Mouse (Mus musculus) erythroblast, embryonic 14.5 days (primary cell): ENCODE measurements at regions not wholly inside any gene's neighbourhood (a gene's known extent, or its start where the extent isn't known, plus 50 kb on each side); places are given as distances from the start of the nearest gene placed in this dataset.

Experiments used
- H3K27me3 ChIP-seq: 2 replicates; pipeline ENCODE4 v1.6.1; 2012; ENCODE audit warnings: inconsistent platforms; ENCODE audit not compliant: control insufficient read depth
- H3K36me3 ChIP-seq: 2 replicates; pipeline ENCODE4 v1.6.1; 2012; ENCODE audit warnings: mild to moderate bottlenecking, inconsistent platforms; ENCODE audit not compliant: control insufficient read depth
- H3K4me1 ChIP-seq: 2 replicates; pipeline ENCODE4 v1.6.1; 2012; ENCODE audit warnings: inconsistent platforms; ENCODE audit not compliant: control insufficient read depth
- H3K4me3 ChIP-seq: replicated peaks from 2 replicates; pipeline ENCODE3; 2012; ENCODE audit warnings: moderate library complexity, mild to moderate bottlenecking, inconsistent platforms
- H3K9me3 ChIP-seq: 2 replicates; pipeline ENCODE4 v1.6.1; 2012; ENCODE audit warnings: low read length, inconsistent platforms, mixed read lengths; ENCODE audit not compliant: control insufficient read depth
- GATA1 ChIP-seq: IDR thresholded peaks from 2 replicates; pipeline ENCODE4 v1.6.1; 2012; ENCODE audit warnings: low read length, inconsistent platforms, mixed read lengths
- TAL1 ChIP-seq: IDR thresholded peaks from 3 replicates; pipeline ENCODE4 v1.6.1; 2012; ENCODE audit warnings: low read length, inconsistent platforms, mixed read lengths

DNA sequence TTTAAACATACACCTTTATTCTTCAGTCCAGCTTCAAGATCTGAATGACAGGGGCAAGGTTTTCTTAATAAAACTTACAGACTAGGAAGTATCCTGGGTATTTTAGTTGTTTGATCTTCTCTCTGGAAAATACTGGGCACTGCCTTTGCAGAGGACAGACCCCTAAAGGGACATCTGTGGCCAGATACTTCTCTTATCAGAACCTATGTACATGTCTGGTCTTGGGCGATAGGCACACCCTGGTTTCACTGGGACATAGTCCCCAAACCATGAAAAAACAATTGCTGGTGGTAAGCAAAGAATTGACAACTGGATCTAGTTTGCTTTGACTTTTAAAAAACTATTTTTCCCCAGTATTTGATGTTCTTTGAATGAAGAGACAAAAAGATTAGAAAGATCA, 189.5 kb upstream of the Veph1 start:
- TF ChIP-seq TAL1 = peak; percentile 88
- peak; percentile 96 for TF ChIP-seq GATA1

GRCm38 (mm10) chr3:66480718-66481117, 184.1 kb upstream of the Veph1 start:
- Histone ChIP-seq H3K4me3 (no peak overlapping the region), H3K27me3 (peaks cover 44% of the 10 kb centered on the region), H3K4me1 (peaks cover 31% of the 10 kb centered on the region), H3K9me3 (no peaks in the 10 kb centered on the region), H3K36me3 (no peaks in the 10 kb centered on the region; the same call in 1 of the 2 replicates)
- TF ChIP-seq GATA1 (no peak), TAL1 (no peak)

More for the DNA sequence above, 189.5 kb upstream of the Veph1 start:
- H3K4me1 ChIP-seq = peaks cover 76% of the 10 kb centered on the region
- H3K36me3 ChIP-seq = no peaks in the 10 kb centered on the region; the same call in 1 of the 2 replicates
- H3K4me3 ChIP-seq = peak overlapping the region; percentile 38
- H3K9me3 ChIP-seq = no peaks in the 10 kb centered on the region
- peaks cover 3% of the 10 kb centered on the region for H3K27me3 ChIP-seq

- peaks cover 57% of the 10 kb centered on the region for H3K27me3 ChIP-seq
- H3K4me1 ChIP-seq = peaks cover 16% of the 10 kb centered on the region
- H3K4me3 ChIP-seq = no peak overlapping the region
- H3K9me3 ChIP-seq = no peaks in the 10 kb centered on the region
- TF ChIP-seq GATA1 = no peak
- no peaks in the 10 kb centered on the region for H3K36me3 ChIP-seq
Measured at GRCm38 (mm10) chr3:66479266-66479665, 182.6 kb upstream of the Veph1 start.

- no peaks in the 10 kb centered on the region for H3K36me3 ChIP-seq
- H3K27me3 ChIP-seq = peaks cover 19% of the 10 kb centered on the region
- no peaks in the 10 kb centered on the region for H3K4me1 ChIP-seq
- no peaks in the 10 kb centered on the region for H3K9me3 ChIP-seq
- TF ChIP-seq GATA1 = no peak
- no peak for TF ChIP-seq TAL1
- no peak overlapping the region for H3K4me3 ChIP-seq
Measured at GRCm38 (mm10) chr3:66466321-66466720, 169.7 kb upstream of the Veph1 start.

GRCm38 (mm10) chr3:66465371-66465770, 168.7 kb upstream of the Veph1 start:
- no peaks in the 10 kb centered on the region for H3K9me3 ChIP-seq
- H3K27me3 ChIP-seq = peaks cover 19% of the 10 kb centered on the region
- H3K4me3 ChIP-seq = no peak overlapping the region
- H3K4me1 ChIP-seq = no peaks in the 10 kb centered on the region
- no peaks in the 10 kb centered on the region for H3K36me3 ChIP-seq
- TF ChIP-seq TAL1 = no peak
- no peak for TF ChIP-seq GATA1

DNA sequence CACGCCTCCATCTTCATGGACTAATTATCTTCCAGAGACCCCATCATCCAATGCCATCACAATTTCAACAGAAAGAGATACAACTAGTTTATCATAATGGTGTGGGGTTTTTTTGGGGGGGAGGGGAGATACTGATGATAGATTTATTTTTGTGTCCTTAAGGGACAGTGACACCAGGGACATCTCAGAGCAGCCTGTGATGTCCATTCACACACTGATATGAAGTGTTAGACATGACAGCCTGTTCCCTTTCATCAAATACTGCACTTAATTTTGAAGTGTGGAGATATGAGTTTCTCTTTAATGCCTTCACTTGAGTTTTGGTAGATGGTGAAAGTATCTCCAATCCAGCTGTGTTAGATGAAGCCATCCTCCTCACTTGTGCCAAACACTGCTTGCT, 165.7 kb upstream of the Veph1 start:
- Histone ChIP-seq H3K4me1 (no peaks in the 10 kb centered on the region), H3K4me3 (no peak overlapping the region), H3K36me3 (no peaks in the 10 kb centered on the region), H3K27me3 (peaks cover 14% of the 10 kb centered on the region), H3K9me3 (no peaks in the 10 kb centered on the region)
- TF ChIP-seq TAL1 = no peak
- TF ChIP-seq GATA1 = no peak

DNA sequence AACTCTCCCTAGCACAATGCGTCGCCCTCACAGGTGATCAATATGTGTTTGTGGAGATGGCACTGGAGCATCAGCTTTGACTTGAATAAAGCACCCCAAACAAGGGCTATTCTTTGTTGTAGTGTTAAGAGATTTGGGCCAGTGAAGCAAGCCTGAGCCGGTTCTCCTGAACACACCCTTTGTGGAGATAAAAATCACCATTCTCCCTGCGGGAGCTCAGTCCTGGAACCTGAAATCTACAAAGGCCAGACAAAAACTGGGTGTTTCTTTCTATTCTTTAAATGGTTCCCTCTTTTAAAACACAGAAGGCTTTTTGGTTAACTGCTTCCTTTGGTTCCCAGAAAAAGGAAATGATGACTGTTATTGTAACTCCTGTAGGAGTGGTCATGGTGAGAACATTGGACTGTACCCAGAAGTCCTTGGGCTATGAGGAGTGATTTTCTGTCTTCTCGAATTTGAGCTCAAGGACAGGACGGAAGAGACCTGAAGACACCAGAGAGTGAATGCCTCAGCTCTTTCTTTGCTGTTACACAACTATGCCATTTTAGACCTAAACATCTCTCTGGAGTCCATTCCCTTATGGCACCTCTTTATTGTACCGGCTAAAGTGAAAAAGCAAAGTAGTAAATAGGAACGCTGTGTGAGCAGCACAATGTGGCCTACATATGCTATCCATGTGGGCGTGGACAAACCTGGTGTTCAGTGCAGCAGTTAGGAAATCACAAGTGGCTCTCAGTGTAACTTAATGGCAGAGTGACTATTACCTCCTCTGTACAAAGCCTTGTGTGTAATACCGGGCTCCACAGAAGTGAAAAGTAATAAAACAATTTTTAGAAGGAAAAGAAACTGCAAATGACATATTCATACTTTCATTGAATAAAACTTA, 149.9 kb upstream of the Veph1 start:
- Histone ChIP-seq H3K36me3 (no peaks in the 10 kb centered on the region), H3K27me3 (peaks cover 6% of the 10 kb centered on the region), H3K9me3 (no peaks in the 10 kb centered on the region), H3K4me1 (peaks cover 7% of the 10 kb centered on the region), H3K4me3 (no peak overlapping the region)
- TF ChIP-seq TAL1 (no peak), GATA1 (no peak)

- Histone ChIP-seq H3K27me3 (peaks cover 8% of the 10 kb centered on the region), H3K4me3 (no peak overlapping the region), H3K4me1 (no peaks in the 10 kb centered on the region), H3K36me3 (no peaks in the 10 kb centered on the region), H3K9me3 (no peaks in the 10 kb centered on the region)
- TF ChIP-seq TAL1 (no peak), GATA1 (no peak)
Measured at GRCm38 (mm10) chr3:66433216-66433615, 136.6 kb upstream of the Veph1 start.

DNA sequence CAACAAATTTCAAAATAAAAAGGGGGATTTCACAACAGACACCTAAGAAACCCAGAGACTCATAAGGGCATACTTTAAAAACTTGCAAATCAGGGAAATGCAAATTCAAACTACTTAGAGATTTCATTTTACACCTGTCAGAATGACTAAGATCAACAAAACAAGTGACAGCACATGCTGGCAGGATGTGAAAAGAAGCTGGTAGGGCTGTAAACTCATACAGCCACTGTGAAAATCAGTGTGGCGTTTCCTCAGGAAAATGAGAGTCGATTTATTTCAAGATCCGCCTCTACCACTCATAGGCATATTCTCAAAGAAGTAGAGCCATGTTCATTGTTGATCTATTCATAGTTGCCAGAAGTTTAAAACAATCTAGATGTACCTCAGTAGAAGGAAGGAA, 133.6 kb upstream of the Veph1 start:
- no peaks in the 10 kb centered on the region for H3K36me3 ChIP-seq
- TF ChIP-seq TAL1 (no peak), GATA1 (no peak)
- peaks cover 8% of the 10 kb centered on the region for H3K27me3 ChIP-seq
- no peaks in the 10 kb centered on the region for H3K4me1 ChIP-seq
- H3K9me3 ChIP-seq = no peaks in the 10 kb centered on the region
- no peak overlapping the region for H3K4me3 ChIP-seq
